Mouse (Mus musculus) intestine, postnatal 0 days (tissue): ENCODE results near the gene Rfx2. TPM values are rescaled to one million over a fixed set of nuclear protein-coding genes. Genes with fewer than 3 reads are reported as not detected.

Source experiments
- ATAC-seq: fragments of 200-750 bp; cut with Nextera tagmentation; 2 replicates; pipeline ENCODE4 v1.8.0; 2017; ENCODE audit warnings: mild to moderate bottlenecking, moderate TSS enrichment, moderate library complexity
- H3K27ac ChIP-seq: fragments of 300-500 bp; sonication (generic); 2 replicates; pipeline ENCODE4 v1.5.1; 2014; ENCODE audit warnings: mild to moderate bottlenecking, low read depth, low read length, moderate library complexity
- H3K27me3 ChIP-seq: fragments of 300-500 bp; sonication (generic); replicated peaks from 2 replicates; pipeline ENCODE4 v1.6.1; 2014; ENCODE audit warnings: low read length, mixed read lengths; ENCODE audit not compliant: control insufficient read depth, insufficient read depth
- H3K36me3 ChIP-seq: fragments of 300-500 bp; sonication (generic); 2 replicates; pipeline ENCODE4 v1.6.1; 2014; ENCODE audit warnings: mild to moderate bottlenecking, moderate library complexity; ENCODE audit not compliant: control insufficient read depth, insufficient read depth
- H3K4me1 ChIP-seq: fragments of 300-500 bp; sonication (generic); replicated peaks from 2 replicates; pipeline ENCODE4 v1.6.1; 2014; ENCODE audit warnings: antibody characterized with exemption, low read length, mixed read lengths; ENCODE audit not compliant: control insufficient read depth, insufficient read depth
- H3K4me2 ChIP-seq: fragments of 300-500 bp; sonication (generic); replicated peaks from 2 replicates; pipeline ENCODE4 v1.6.1; 2014; ENCODE audit warnings: low read depth, mild to moderate bottlenecking, moderate library complexity
- H3K4me3 ChIP-seq: fragments of 300-500 bp; sonication (generic); 2 replicates; pipeline ENCODE4 v1.5.1; 2014; ENCODE audit warnings: low read depth, low read length
- H3K9ac ChIP-seq: fragments of 300-500 bp; sonication (generic); 2 replicates; pipeline ENCODE4 v1.6.1; 2014; ENCODE audit warnings: mild to moderate bottlenecking, low read depth, low read length
- H3K9me3 ChIP-seq: fragments of 300-500 bp; sonication (generic); 2 replicates; pipeline ENCODE4 v1.6.1; 2016; ENCODE audit warnings: mixed run types; ENCODE audit not compliant: control insufficient read depth
- CTCF ChIP-seq: sonication (generic); IDR thresholded peaks from 2 replicates; pipeline ENCODE4 v1.5.1; 2016; ENCODE audit warnings: low read depth, mild to moderate bottlenecking, control low read depth, antibody characterized with exemption, moderate library complexity
- WGBS: fragments of 180-500 bp; shearing (Covaris S2); extraction: QIAGEN DNeasy Blood & Tissue Kit; methylation state at CpG from one replicate; pipeline ENCODE4 v1.1.7; 2014; 5-methylcytosine and 5-hydroxymethylcytosine counted together
- polyA plus RNA-seq: library from polyadenylated mRNA; unstranded; fragments of >200 nt; fragmentation: Nextera tagmentation; extraction: Ambion mirVana; gene quantifications from 2 replicates; pipeline ENCODE4 v1.2.1, GENCODE M21; 2015

Gene Rfx2
- polyA plus RNA-seq, 1 experiment from 2014 or later: 1.6 TPM

DNA sequence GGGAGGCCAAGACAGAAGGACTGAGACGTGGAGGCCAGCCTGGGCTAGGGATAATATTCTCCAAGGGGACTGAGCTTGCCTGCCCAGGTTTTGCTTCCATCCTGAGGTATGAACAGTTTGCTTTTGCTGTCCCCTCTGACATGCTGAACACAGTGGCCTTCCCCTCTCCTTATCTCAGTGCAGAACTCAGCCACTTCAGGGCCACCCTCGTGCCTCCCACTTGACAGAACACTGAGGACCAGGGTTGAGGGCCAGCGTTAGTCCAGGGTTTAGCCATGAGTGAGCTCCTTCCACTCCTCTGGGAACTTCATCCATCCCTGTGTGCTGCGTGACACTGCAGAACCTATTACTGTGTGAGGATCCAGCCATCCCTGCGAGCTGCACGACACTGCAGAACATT is 41.5 kb downstream of the Rfx2 start:
- ATAC-seq: no peak
- Histone ChIP-seq H3K9ac (no peak overlapping the region), H3K27ac (no peak overlapping the region), H3K36me3 (no peaks in the 10 kb centered on the region), H3K4me1 (no peaks in the 10 kb centered on the region), H3K4me3 (no peak overlapping the region), H3K4me2 (no peak overlapping the region), H3K27me3 (no peaks in the 10 kb centered on the region), H3K9me3 (no peaks in the 10 kb centered on the region)
- 84% methylated on average over 6 of the region's 6 CpGs for WGBS
- no peak for TF ChIP-seq CTCF

- no peak for TF ChIP-seq CTCF
- ATAC-seq: no peak
- H3K36me3 ChIP-seq: no peaks in the 10 kb centered on the region
- no peak overlapping the region for H3K27ac ChIP-seq
- no peaks in the 10 kb centered on the region for H3K9me3 ChIP-seq
- no peaks in the 10 kb centered on the region for H3K4me1 ChIP-seq
- no peak overlapping the region for H3K4me2 ChIP-seq
- H3K9ac ChIP-seq: no peak overlapping the region
- no peak overlapping the region for H3K4me3 ChIP-seq
- 62% methylated on average over 3 of the region's 3 CpGs for WGBS
- no peaks in the 10 kb centered on the region for H3K27me3 ChIP-seq
These were observed 41.9 kb downstream of the Rfx2 start for GRCm38 (mm10) chr17:56788886-56789285.

DNA sequence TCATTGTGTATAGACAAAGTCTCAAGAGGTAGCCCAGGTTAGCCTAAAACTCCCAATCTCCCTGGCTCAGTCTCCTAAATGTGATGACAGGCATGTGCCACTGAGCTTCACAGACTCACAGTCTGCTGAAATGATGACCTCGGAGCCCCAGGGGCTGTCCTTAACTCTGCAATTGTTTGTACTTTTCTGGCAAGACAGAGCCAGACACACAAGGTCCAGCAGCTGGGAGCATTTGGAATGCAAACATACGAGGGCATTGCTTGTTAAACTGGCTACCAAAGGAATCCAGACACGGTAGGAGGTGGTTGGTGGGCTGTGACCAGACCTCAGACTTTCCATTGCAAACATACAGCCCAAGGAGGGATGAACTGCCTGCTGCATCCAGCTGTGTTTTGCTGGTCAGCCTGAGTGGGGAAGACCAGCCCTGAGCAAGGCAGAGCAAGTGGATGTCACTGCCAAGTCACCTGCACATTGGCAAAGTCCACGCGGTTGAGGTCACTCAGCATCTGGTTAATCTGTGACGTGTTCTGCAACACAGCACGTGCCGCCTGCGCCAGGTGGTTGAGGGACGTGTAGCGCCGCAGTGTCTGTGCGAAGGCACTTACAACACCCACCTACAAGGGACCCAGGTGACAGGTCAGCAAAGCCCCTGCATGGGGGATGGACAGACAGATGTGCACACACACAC is 50.4 kb downstream of the Rfx2 start:
- Histone ChIP-seq H3K27me3 (no peaks in the 10 kb centered on the region), H3K9me3 (no peaks in the 10 kb centered on the region), H3K4me3 (no peak overlapping the region), H3K9ac (no peak overlapping the region), H3K4me2 (no peak overlapping the region), H3K4me1 (no peaks in the 10 kb centered on the region), H3K27ac (no peak overlapping the region), H3K36me3 (no peaks in the 10 kb centered on the region)
- peak; percentile 57 for ATAC-seq
- no peak for TF ChIP-seq CTCF
- 55% methylated on average over 13 of the region's 13 CpGs for WGBS

DNA sequence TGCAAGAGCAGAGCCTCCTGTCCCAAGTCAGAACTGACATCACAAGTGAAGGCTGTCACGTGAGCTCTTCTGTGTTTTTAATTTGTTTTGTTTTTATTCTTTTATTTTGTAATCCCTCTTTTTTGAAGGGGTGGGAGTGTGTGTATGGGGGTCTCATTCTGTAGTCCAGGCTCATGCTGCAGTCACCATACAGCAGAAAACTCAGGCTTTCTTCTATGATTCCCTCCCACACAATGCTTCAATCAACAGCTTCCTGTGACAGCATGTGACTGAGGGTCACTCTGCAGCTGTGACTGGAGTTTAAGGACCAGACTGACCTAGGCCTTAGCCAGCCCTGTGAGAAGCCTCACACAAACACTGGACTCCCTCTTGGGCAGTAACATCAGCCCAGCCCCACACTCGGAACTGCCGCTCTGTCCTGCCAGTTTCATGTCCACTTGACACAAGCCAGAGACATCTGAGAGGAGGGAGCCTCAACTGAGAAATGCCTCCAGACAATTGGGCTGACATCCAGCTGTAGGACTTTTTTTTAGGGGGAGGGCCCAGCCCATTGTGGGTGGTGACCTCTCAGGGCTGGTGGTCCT is 51.9 kb downstream of the Rfx2 start:
- H3K27me3 ChIP-seq: no peaks in the 10 kb centered on the region
- H3K27ac ChIP-seq: no peak overlapping the region
- no peak overlapping the region for H3K4me2 ChIP-seq
- no peak for ATAC-seq
- H3K4me3 ChIP-seq: no peak overlapping the region
- no peaks in the 10 kb centered on the region for H3K4me1 ChIP-seq
- H3K9me3 ChIP-seq: no peaks in the 10 kb centered on the region
- TF ChIP-seq CTCF: no peak
- no peak overlapping the region for H3K9ac ChIP-seq
- H3K36me3 ChIP-seq: no peaks in the 10 kb centered on the region
- 64% methylated on average over 3 of the region's 3 CpGs for WGBS

GRCm38 (mm10) chr17:56777568-56777967 is 53.2 kb downstream of the Rfx2 start:
- no peaks in the 10 kb centered on the region for H3K4me1 ChIP-seq
- no peak overlapping the region for H3K4me2 ChIP-seq
- H3K9me3 ChIP-seq: no peaks in the 10 kb centered on the region
- no peaks in the 10 kb centered on the region for H3K27me3 ChIP-seq
- 92% methylated on average over 11 of the region's 11 CpGs for WGBS
- no peak overlapping the region for H3K4me3 ChIP-seq
- no peak overlapping the region; the same call in 1 of the 2 replicates for H3K27ac ChIP-seq
- H3K36me3 ChIP-seq: no peaks in the 10 kb centered on the region
- no peak overlapping the region for H3K9ac ChIP-seq
- TF ChIP-seq CTCF: peak; percentile 37
- no peak for ATAC-seq

DNA sequence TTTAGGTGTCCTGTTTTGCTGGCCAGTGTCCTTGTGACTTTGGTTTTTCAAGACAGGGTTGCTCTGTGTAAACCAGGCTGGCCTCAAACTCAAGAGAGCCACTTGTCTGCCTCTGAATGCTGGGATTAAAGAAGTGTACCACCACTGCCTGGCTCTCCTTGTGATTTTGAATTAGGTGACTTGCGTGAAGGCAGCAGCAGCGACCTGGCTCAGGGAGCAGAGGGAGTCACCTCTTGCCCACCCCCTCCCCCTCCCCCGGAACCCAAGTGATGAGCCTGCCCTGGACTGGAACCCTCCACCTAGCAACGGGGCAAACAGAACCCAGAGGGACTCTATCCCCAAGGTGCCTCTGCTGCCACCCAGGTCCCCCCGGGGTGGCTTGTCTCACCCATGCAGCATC is 60.9 kb downstream of the Rfx2 start, which contains the start of gene Prr22:
Gene Prr22 (plus strand): TSS at position 301 of the 400 bp plus-strand sequence.
- H3K4me1 ChIP-seq: 0 out of 2 replicates have a peak, but pooled peaks cover 4% of the 10 kb centered on the region
- no peak within 1 kb of the TSS for H3K4me3 ChIP-seq
- no peaks in the 10 kb centered on the region for H3K27me3 ChIP-seq
- H3K9me3 ChIP-seq: no peaks in the 10 kb centered on the region
- no peak within 1 kb of the TSS for H3K4me2 ChIP-seq
- TF ChIP-seq CTCF: no peak
- no peak within 1 kb of the TSS for H3K9ac ChIP-seq
- ATAC-seq: no peak
- 89% methylated on average over 5 of the region's 5 CpGs for WGBS
- no peak within 1 kb of the TSS for H3K27ac ChIP-seq
- H3K36me3 ChIP-seq: peaks cover 38% of the 10 kb centered on the region
